ENCODE assay signal across 11 mouse cellular contexts in the genomic region with DNA sequence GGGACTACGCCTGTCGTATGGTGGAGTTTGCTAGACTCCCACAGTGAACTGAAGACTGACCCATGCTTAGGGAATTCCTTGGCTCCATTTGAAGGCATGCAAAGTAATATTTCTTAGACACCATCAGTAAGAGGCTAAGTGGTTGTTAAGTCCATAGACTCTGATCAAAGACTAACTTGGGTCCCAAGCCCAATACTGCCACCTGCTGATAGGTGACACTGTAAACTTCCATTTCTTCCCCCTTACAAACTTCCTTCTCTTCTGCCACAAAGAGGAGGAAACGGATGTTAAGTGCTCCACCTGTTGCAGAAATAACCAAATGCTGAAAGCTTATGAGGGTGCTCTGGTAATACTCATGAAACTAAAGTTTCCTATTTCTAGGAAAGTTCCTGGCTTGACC.
A peak's percentile ranks its signal among the peaks of the same experiment; 100 is the strongest.
DNase-seq lines count a peak whose midpoint lies in the region; ATAC-seq and TF ChIP-seq lines count a peak whose summit lies in the region.
"Had no signal": no experiment of that assay in that cellular context is flagged by ENCODE, and none has a peak within 500 bp of the region (broad histone marks: within the 10 kb centered on the region; RNA-seq: fewer than 3 reads in every experiment).

No protein-coding gene starts in this region.

- no peaks in the 10 kb centered on the region for H3K9me3 ChIP-seq in MEL (replicated peaks; ENCODE audit: insufficient read depth, low read length)
- no peaks in the 10 kb centered on the region for H3K9me3 ChIP-seq in lung, postnatal 0 days (ENCODE audit: low read length)
- H3K9me3 ChIP-seq: heart, embryonic 15.5 days; liver, embryonic 13.5 days had no signal

- peak; percentile 68 for TF ChIP-seq CTCF in layer of hippocampus, adult 2 months (conservative IDR thresholded peaks at IDR 0.05)
- peak in 2 of 3 experiments; percentile 9 to 47; a peak in 2 of 6 replicates for TF ChIP-seq CTCF in MEL (IDR thresholded peaks at IDR 0.05 in 2 of 3, conservative IDR thresholded peaks at IDR 0.05 in 1 of 3; ENCODE audit: control insufficient read depth in 1 of 3, insufficient read depth in 1 of 3, low read depth in 2 of 3, low read length in 3 of 3, poor library complexity in 1 of 3, severe bottlenecking in 1 of 3)
- peak; percentile 71 for TF ChIP-seq CTCF in lung, postnatal 0 days (IDR thresholded peaks at IDR 0.05)

- peak; percentile 34 for DNase-seq in adrenal gland, postnatal 14 days
- no peak for DNase-seq in adrenal gland, postnatal 4 days (ENCODE audit: low spot score in 2 of 2)
- no peak for DNase-seq in layer of hippocampus, adult 2 months (ENCODE audit: low spot score in 2 of 2)
- no peak for DNase-seq in layer of hippocampus, postnatal 10 days (ENCODE audit: low spot score in 2 of 2)
- peak; percentile 25 for DNase-seq in MEL (ENCODE audit: low read depth, low spot score)
- DNase-seq in lung, postnatal 0 days (ENCODE audit: low spot score) = peak; percentile 55
- no peak for DNase-seq in ovary, postnatal 14 days (ENCODE audit: low spot score)
- DNase-seq in c-Kit-positive CD71-positive TER-119-positive erythroid progenitor cells, embryonic 14.5 days (ENCODE audit: low spot score) = no peak
- DNase-seq: cerebellum, postnatal 25 days; liver, embryonic 13.5 days had no signal

- H3K4me2 ChIP-seq in lung, postnatal 0 days (replicated peaks; ENCODE audit: low read depth, low read length) = no peak overlapping the region
- H3K4me2 ChIP-seq: heart, embryonic 15.5 days; liver, embryonic 13.5 days had no signal

- TF ChIP-seq EP300 in MEL (IDR thresholded peaks at IDR 0.05; ENCODE audit: low read depth in 1 of 2, low read length in 2 of 2) = no peak
- TF ChIP-seq EP300 in lung, postnatal 0 days (IDR thresholded peaks at IDR 0.05) = no peak

- no peak overlapping the region for H3K27ac ChIP-seq in layer of hippocampus, adult 2 months
- no peak overlapping the region for H3K27ac ChIP-seq in MEL (ENCODE audit: control insufficient read depth, low read depth, low read length)
- no peak overlapping the region for H3K27ac ChIP-seq in lung, postnatal 0 days (ENCODE audit: low read length)
- H3K27ac ChIP-seq: heart, embryonic 15.5 days; liver, embryonic 13.5 days had no signal

- WGBS in lung, postnatal 0 days = 51% methylated on average over 3 of the region's 3 CpGs

- H3K9ac ChIP-seq in MEL (ENCODE audit: control insufficient read depth, low read depth, low read length, poor library complexity, severe bottlenecking) = no peak overlapping the region
- no peak overlapping the region for H3K9ac ChIP-seq in lung, postnatal 0 days (replicated peaks; ENCODE audit: low read depth)
- H3K9ac ChIP-seq: heart, embryonic 15.5 days; liver, embryonic 13.5 days had no signal

- peak; percentile 22 for TF ChIP-seq RAD21 in MEL (IDR thresholded peaks at IDR 0.05; ENCODE audit: low read depth, low read length)

- H3K27me3 ChIP-seq in MEL (ENCODE audit: control insufficient read depth in 1 of 2, insufficient read depth in 2 of 2, low read length in 2 of 2) = no peaks in the 10 kb centered on the region
- no peaks in the 10 kb centered on the region for H3K27me3 ChIP-seq in lung, postnatal 0 days (replicated peaks; ENCODE audit: insufficient read depth, low read length)
- H3K27me3 ChIP-seq: liver, embryonic 13.5 days had no signal

- ATAC-seq in lung, postnatal 0 days = no peak

- H3K36me3 ChIP-seq in MEL (ENCODE audit: control insufficient read depth in 1 of 2, insufficient read depth in 2 of 2, low read length in 2 of 2) = no peaks in the 10 kb centered on the region
- H3K36me3 ChIP-seq in lung, postnatal 0 days (ENCODE audit: insufficient read depth, low read length) = no peaks in the 10 kb centered on the region
- H3K36me3 ChIP-seq: heart, embryonic 15.5 days; liver, embryonic 13.5 days had no signal

- H3K79me2 ChIP-seq in MEL (ENCODE audit: control insufficient read depth, insufficient read depth, low read length, poor library complexity) = no peaks in the 10 kb centered on the region

- H3K4me1 ChIP-seq in MEL (ENCODE audit: control insufficient read depth in 1 of 2, insufficient read depth in 2 of 2, low read length in 2 of 2) = no peaks in the 10 kb centered on the region
- no peaks in the 10 kb centered on the region for H3K4me1 ChIP-seq in lung, postnatal 0 days (ENCODE audit: insufficient read depth, low read depth, low read length)
- H3K4me1 ChIP-seq: heart, embryonic 15.5 days; liver, embryonic 13.5 days had no signal

- H3K4me3 ChIP-seq in layer of hippocampus, adult 2 months = no peak overlapping the region
- no peak overlapping the region for H3K4me3 ChIP-seq in MEL (ENCODE audit: control insufficient read depth in 1 of 2, insufficient read depth in 1 of 2, low read depth in 2 of 2, low read length in 2 of 2)
- H3K4me3 ChIP-seq in lung, postnatal 0 days (ENCODE audit: low read depth, low read length) = no peak overlapping the region
- H3K4me3 ChIP-seq: heart, embryonic 15.5 days; liver, embryonic 13.5 days had no signal

- TF ChIP-seq POLR2A in MEL (IDR thresholded peaks at IDR 0.05; ENCODE audit: control insufficient read depth in 1 of 2, insufficient read depth in 1 of 2, low read depth in 1 of 2, low read length in 2 of 2, poor library complexity in 1 of 2) = no peak

TF ChIP-seq in MEL, 35 proteins besides CTCF, POLR2A, EP300 and RAD21:
- TF ChIP-seq UBTF (IDR thresholded peaks at IDR 0.05; ENCODE audit: borderline replicate concordance, insufficient read depth, low read depth, low read length) (no peak), ZC3H11A (IDR thresholded peaks at IDR 0.05; ENCODE audit: low read depth, low read length) (no peak), SMC3 (IDR thresholded peaks at IDR 0.05; ENCODE audit: low read depth, low read length) (peak; percentile 42; the same call in 1 of the 2 replicates)

Comparison
In these comparisons a context has a peak if more than half of its experiments do, and no peak if none do; other contexts are left out.
1. DNase-seq: peak in adrenal gland, postnatal 14 days (single experiment), MEL (single experiment) and lung, postnatal 0 days (single experiment); none in adrenal gland, postnatal 4 days (0 of 2), layer of hippocampus, adult 2 months (0 of 2), layer of hippocampus, postnatal 10 days (0 of 2), ovary, postnatal 14 days (single experiment) and c-Kit-positive CD71-positive TER-119-positive erythroid progenitor cells, embryonic 14.5 days (single experiment).
2. Peak in every context shown above with its lines, with median percentiles within 50 percentile points of each other: CTCF ChIP-seq.